Mouse (Mus musculus) large intestine, adult 2 months (tissue): ENCODE results near the gene Ntn3. TPM values are rescaled to one million over a fixed set of nuclear protein-coding genes. Genes with fewer than 3 reads are reported as not detected.

ENCODE experiments used
- DNase-seq: peaks from one replicate; pipeline ENCODE4 v3.0.0-alpha.2; 2012; ENCODE audit warnings: low read depth, low spot score
- WGBS: fragments of 180-500 bp; shearing (Covaris S2); methylation state at CpG from one replicate; pipeline ENCODE4 v1.1.7; 2018; 5-methylcytosine and 5-hydroxymethylcytosine counted together
- polyA plus RNA-seq: library from polyadenylated mRNA; depleted of rRNA; stranded (reverse); fragments of >200 nt; gene quantifications from 2 replicates; pipeline ENCODE4 v1.2.3, GENCODE M21; 2012; rRNA removed

Ntn3 gene
- polyA plus RNA-seq: 0.78 and 1.1 TPM in 2 replicates

GRCm38 (mm10) chr17:24209043-24209915 lies at the start of gene Ntn3:
TSS of gene Ntn3 (minus strand) at chr17:24209531.
- DNase-seq: no peak
- WGBS: 6% methylated on average over 43 of the region's 43 CpGs

GRCm38 (mm10) chr17:24258981-24259380 lies 49.6 kb upstream of the Ntn3 start:
- 55% methylated on average over 4 of the region's 4 CpGs for WGBS
- DNase-seq: no peak

- DNase-seq: no peak
- 99% methylated on average over 2 of the region's 2 CpGs for WGBS
Observed at GRCm38 (mm10) chr17:24252329-24252728, 43.0 kb upstream of the Ntn3 start.

- WGBS: under 1% methylated on average over 48 of the region's 48 CpGs
Observed at GRCm38 (mm10) chr17:24251320-24252069, 42.2 kb upstream of the Ntn3 start, which contains the start of gene Ccnf. TSS of gene Ccnf (minus strand) at chr17:24251484.

GRCm38 (mm10) chr17:24250988-24251319 lies 41.6 kb upstream of the Ntn3 start:
- no peak for DNase-seq
- under 1% methylated on average over 32 of the region's 32 CpGs for WGBS

More at GRCm38 (mm10) chr17:24251320-24252069, 42.2 kb upstream of the Ntn3 start, which contains the start of gene Ccnf:
- peak; percentile 94 for DNase-seq

- no peak for DNase-seq
- 100% methylated on average over 2 of the region's 2 CpGs for WGBS
Observed at GRCm38 (mm10) chr17:24248641-24249040, 39.3 kb upstream of the Ntn3 start.

- WGBS: 93% methylated on average over 8 of the region's 8 CpGs
- no peak for DNase-seq
Observed at GRCm38 (mm10) chr17:24244061-24244460, 34.7 kb upstream of the Ntn3 start.

- 82% methylated on average over 4 of the region's 4 CpGs for WGBS
- DNase-seq: no peak
Observed at GRCm38 (mm10) chr17:24243311-24243969, 34.1 kb upstream of the Ntn3 start.

GRCm38 (mm10) chr17:24236921-24237320 lies 27.6 kb upstream of the Ntn3 start:
- DNase-seq: no peak
- WGBS: 97% methylated on average over 7 of the region's 7 CpGs

- DNase-seq: no peak
- WGBS: 97% methylated on average over 1 of the region's 1 CpGs
Observed at GRCm38 (mm10) chr17:24236479-24236878, 27.1 kb upstream of the Ntn3 start.

- DNase-seq: no peak
- 86% methylated on average over 7 of the region's 7 CpGs for WGBS
Observed at GRCm38 (mm10) chr17:24227941-24228340, 18.6 kb upstream of the Ntn3 start.

GRCm38 (mm10) chr17:24226721-24227120 lies 17.4 kb upstream of the Ntn3 start:
- no peak for DNase-seq
- 90% methylated on average over 8 of the region's 8 CpGs for WGBS

GRCm38 (mm10) chr17:24225851-24226250 lies 16.5 kb upstream of the Ntn3 start:
- WGBS: 95% methylated on average over 5 of the region's 5 CpGs
- no peak for DNase-seq

- WGBS: 87% methylated on average over 10 of the region's 10 CpGs
- DNase-seq: no peak
Observed at GRCm38 (mm10) chr17:24224741-24225140, 15.4 kb upstream of the Ntn3 start.

GRCm38 (mm10) chr17:24223513-24223912 lies 14.2 kb upstream of the Ntn3 start:
- no peak for DNase-seq
- WGBS: 85% methylated on average over 5 of the region's 5 CpGs

- WGBS: 80% methylated on average over 6 of the region's 6 CpGs
- no peak for DNase-seq
Observed at GRCm38 (mm10) chr17:24222653-24223052, 13.3 kb upstream of the Ntn3 start.

- peak; percentile 90 for DNase-seq
- 4% methylated on average over 41 of the region's 41 CpGs for WGBS
Observed at GRCm38 (mm10) chr17:24220435-24221411, 11.4 kb upstream of the Ntn3 start, which contains the start of gene Tedc2. TSS of gene Tedc2 (minus strand) at chr17:24220851.

GRCm38 (mm10) chr17:24216836-24217235 lies 7.5 kb upstream of the Ntn3 start:
- DNase-seq: no peak
- 87% methylated on average over 4 of the region's 4 CpGs for WGBS

- WGBS: 49% methylated on average over 6 of the region's 6 CpGs
- no peak for DNase-seq
Observed at GRCm38 (mm10) chr17:24213186-24213585, 3.9 kb upstream of the Ntn3 start.
